Mouse (Mus musculus): ENCODE data around the gene Gm49355. TPM values are rescaled to one million over a fixed set of nuclear protein-coding genes. Genes with fewer than 3 reads are reported as not detected.

Gene Gm49355
- 0.05 and 0.09 TPM in 2 replicates for polyA plus RNA-seq (2012; rRNA removed)

DNA sequence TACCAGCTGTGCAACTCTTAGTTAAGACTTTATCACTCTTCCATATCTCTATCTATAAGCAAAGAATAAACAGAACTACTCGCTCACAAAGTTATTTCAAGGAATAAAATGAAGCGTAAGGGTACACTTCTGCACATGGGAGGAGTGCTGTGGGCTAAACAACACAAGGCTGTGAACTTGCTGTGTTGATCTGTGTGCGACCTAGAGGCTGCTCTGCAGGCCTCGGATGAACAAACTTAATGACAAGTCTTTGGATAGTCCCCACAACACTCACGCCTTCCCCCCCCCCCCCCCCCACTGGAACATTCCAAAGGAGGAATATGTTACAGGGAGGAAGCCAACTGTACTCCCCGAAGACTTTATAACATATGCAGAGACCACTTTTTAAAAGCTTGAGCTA, at the start of gene Gm49355:
TSS of gene Gm49355 (plus strand) at position 336 of the 400 bp plus-strand sequence.

GRCm38 (mm10) chr14:12284141-12284912, 551 bp downstream of the Gm49355 start, which contains the start of gene 3830406C13Rik:
Gene 3830406C13Rik, plus strand, starts transcription at chr14:12284173.

DNA sequence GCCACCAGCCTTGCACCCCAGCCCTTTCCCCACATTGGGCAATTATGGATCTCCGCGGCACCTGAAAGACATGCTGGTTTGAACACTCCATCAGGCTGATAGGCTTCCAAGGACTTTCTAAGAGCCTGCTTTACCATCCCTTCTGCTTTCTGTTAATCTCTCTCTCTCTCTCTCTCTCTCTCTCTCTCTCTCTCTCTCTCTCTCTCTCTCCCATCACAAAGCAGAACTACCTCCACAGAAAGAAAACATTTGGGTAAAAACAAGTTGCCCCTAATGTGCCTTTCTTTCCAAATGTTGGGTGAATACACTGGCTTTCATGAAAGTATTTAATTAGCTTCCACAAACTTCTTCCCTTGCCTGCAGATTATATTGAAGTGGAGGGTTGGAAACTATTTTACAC, 64.3 kb downstream of the Gm49355 start, which contains the start of gene Fezf2:
TSS of gene Fezf2 (minus strand) at position 101 of the 400 bp plus-strand sequence.

Other genes with a start within 250 kb of the Gm49355 start
- gene 3830406C13Rik, start 197 bp downstream of the Gm49355 start, polyA plus RNA-seq (2012; rRNA removed) = 9.3 and 10.2 TPM in 2 replicates
- 0.01 and 0.02 TPM in 2 replicates for gene Fezf2, start 64.2 kb downstream of the Gm49355 start, polyA plus RNA-seq (2012; rRNA removed)